Comparison of ENCODE assay signal across 22 mouse cellular contexts in the genomic region with DNA sequence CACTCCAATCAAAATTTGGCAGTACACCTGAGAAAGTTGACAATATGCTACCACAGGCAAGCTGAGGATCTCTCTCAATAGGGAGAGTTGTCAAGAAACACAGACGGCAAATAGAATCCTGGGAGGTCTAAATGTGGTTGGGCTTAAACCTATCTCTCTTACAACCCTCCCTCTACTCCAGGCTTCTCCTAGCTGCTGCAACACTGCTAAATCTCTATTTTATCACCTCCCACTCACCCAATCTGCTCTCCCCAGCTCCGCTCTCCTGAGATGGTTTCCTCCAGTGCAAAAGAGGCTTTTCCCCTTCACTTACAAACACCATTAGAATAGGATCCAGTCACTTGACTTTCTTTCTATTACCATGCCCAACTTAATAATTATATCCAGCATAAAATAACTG.
DNase-seq lines count a peak whose midpoint lies in the region; ATAC-seq and TF ChIP-seq lines count a peak whose summit lies in the region.
"Had no signal": no experiment of that assay in that cellular context is flagged by ENCODE, and none has a peak within 500 bp of the region (broad histone marks: within the 10 kb centered on the region; RNA-seq: fewer than 3 reads in every experiment).

No protein-coding gene starts in this region.

- no peak overlapping the region for H3K9ac ChIP-seq in liver, embryonic 12.5 days
- H3K9ac ChIP-seq: forebrain, embryonic 15.5 days; hindbrain, embryonic 12.5 days; limb, embryonic 12.5 days; liver, embryonic 15.5 days; neural tube, embryonic 12.5 days; stomach, embryonic 15.5 days had no signal

- no peaks in the 10 kb centered on the region for H3K9me3 ChIP-seq in liver, embryonic 12.5 days (replicated peaks)
- H3K9me3 ChIP-seq: forebrain, embryonic 15.5 days; hindbrain, embryonic 12.5 days; limb, embryonic 12.5 days; liver, embryonic 15.5 days; midbrain, embryonic 10.5 days; neural tube, embryonic 12.5 days; stomach, embryonic 15.5 days had no signal

- 50% methylated on average over 2 of the region's 2 CpGs for WGBS in liver, embryonic 12.5 days (ENCODE audit: insufficient replicate concordance)

- H3K27me3 ChIP-seq in liver, embryonic 12.5 days (replicated peaks): no peaks in the 10 kb centered on the region
- H3K27me3 ChIP-seq: forebrain, embryonic 15.5 days; hindbrain, embryonic 12.5 days; limb, embryonic 12.5 days; liver, embryonic 15.5 days; neural tube, embryonic 12.5 days; stomach, embryonic 15.5 days had no signal

- no peak overlapping the region for H3K4me3 ChIP-seq in left cerebral cortex, adult 2 months
- H3K4me3 ChIP-seq in liver, embryonic 12.5 days: no peak overlapping the region
- H3K4me3 ChIP-seq: forebrain, embryonic 15.5 days; hindbrain, embryonic 12.5 days; limb, embryonic 12.5 days; liver, embryonic 15.5 days; midbrain, embryonic 10.5 days; neural tube, embryonic 12.5 days; stomach, embryonic 15.5 days had no signal

- DNase-seq in frontal cortex, postnatal 36 days (ENCODE audit: low spot score in 2 of 2): peak; percentile 62 to 85
- peak; percentile 46 to 55 for DNase-seq in left cerebral cortex, adult 2 months (ENCODE audit: extremely low spot score in 1 of 2, low spot score in 2 of 2)
- peak; percentile 56 to 80 for DNase-seq in right cerebral cortex, postnatal 10 days (ENCODE audit: low spot score in 2 of 2)
- DNase-seq in thymus, postnatal 0 days (ENCODE audit: low spot score): no peak
- DNase-seq: cerebellum, adult 9-11 months; embryo, embryonic 11 days; gastrocnemius, postnatal 14 days; kidney, adult 9 months; kidney, postnatal 4 days; lung, postnatal 14 days; spleen, adult 18-20 months; thymus, postnatal 14 days had no signal

- H3K4me1 ChIP-seq in liver, embryonic 12.5 days: no peaks in the 10 kb centered on the region
- H3K4me1 ChIP-seq: forebrain, embryonic 15.5 days; hindbrain, embryonic 12.5 days; limb, embryonic 12.5 days; liver, embryonic 15.5 days; midbrain, embryonic 10.5 days; neural tube, embryonic 12.5 days; stomach, embryonic 15.5 days had no signal

- no peak overlapping the region for H3K27ac ChIP-seq in left cerebral cortex, adult 2 months
- H3K27ac ChIP-seq in liver, embryonic 12.5 days: no peak overlapping the region
- H3K27ac ChIP-seq: forebrain, embryonic 15.5 days; hindbrain, embryonic 12.5 days; limb, embryonic 12.5 days; liver, embryonic 15.5 days; midbrain, embryonic 10.5 days; neural tube, embryonic 12.5 days; stomach, embryonic 15.5 days had no signal

- no peaks in the 10 kb centered on the region for H3K36me3 ChIP-seq in liver, embryonic 12.5 days
- H3K36me3 ChIP-seq: forebrain, embryonic 15.5 days; hindbrain, embryonic 12.5 days; limb, embryonic 12.5 days; liver, embryonic 15.5 days; midbrain, embryonic 10.5 days; neural tube, embryonic 12.5 days; stomach, embryonic 15.5 days had no signal

- TF ChIP-seq CTCF in left cerebral cortex, adult 2 months (IDR thresholded peaks at IDR 0.05): no peak

- peak; percentile 93 for ATAC-seq in frontal cortex, adult (ENCODE audit: low TSS enrichment)
- ATAC-seq in liver, embryonic 12.5 days: no peak
- no peak for ATAC-seq in megakaryocyte, adult 5-6 weeks (ENCODE audit: poor library complexity, severe bottlenecking)
- ATAC-seq: forebrain, embryonic 15.5 days had no signal

- H3K4me2 ChIP-seq in liver, embryonic 12.5 days: no peak overlapping the region
- H3K4me2 ChIP-seq: forebrain, embryonic 15.5 days; hindbrain, embryonic 12.5 days; limb, embryonic 12.5 days; liver, embryonic 15.5 days; neural tube, embryonic 12.5 days; stomach, embryonic 15.5 days had no signal

- intact Hi-C loops in left cerebral cortex, adult 2 months (cut with DNase I): loop anchor here (1.0 to 10.0 kb wide), 3 partner anchors 67 to 884 kb away; no protein-coding TSS in a partner anchor
